Mouse (Mus musculus) embryonic facial prominence, embryonic 14.5 days (tissue): Measurements from ENCODE around the gene Arhgap27. TPM values are rescaled to one million over a fixed set of nuclear protein-coding genes. Genes with fewer than 3 reads are reported as not detected.

ENCODE experiments used
- ATAC-seq: fragments of 200-750 bp; cut with Nextera tagmentation; 2 replicates; pipeline ENCODE4 v1.8.0; 2017; ENCODE audit warnings: low read depth, moderate number of reproducible peaks, moderate TSS enrichment
- DNase-seq: peaks from one replicate; pipeline ENCODE4 v3.0.0-alpha.2; 2015; ENCODE audit warnings: low spot score
- H3K27ac ChIP-seq: fragments of 300-500 bp; sonication (generic); replicated peaks from 2 replicates; pipeline ENCODE4 v1.5.1; 2014; ENCODE audit warnings: low read depth, mild to moderate bottlenecking, low read length, moderate library complexity
- H3K27me3 ChIP-seq: fragments of 300-500 bp; sonication (generic); replicated peaks from 2 replicates; pipeline ENCODE4 v1.6.1; 2014; ENCODE audit warnings: low read length; ENCODE audit not compliant: control insufficient read depth, insufficient read depth
- H3K36me3 ChIP-seq: fragments of 300-500 bp; sonication (generic); 2 replicates; pipeline ENCODE4 v1.6.1; 2014; ENCODE audit warnings: low read length, mixed read lengths; ENCODE audit not compliant: control insufficient read depth, insufficient read depth
- H3K4me1 ChIP-seq: fragments of 300-500 bp; sonication (generic); 2 replicates; pipeline ENCODE4 v1.6.1; 2014; ENCODE audit warnings: antibody characterized with exemption, low read length; ENCODE audit not compliant: control insufficient read depth, insufficient read depth
- H3K4me2 ChIP-seq: fragments of 300-500 bp; sonication (generic); 2 replicates; pipeline ENCODE4 v1.6.1; 2014; ENCODE audit warnings: low read depth, mild to moderate bottlenecking, low read length, moderate library complexity, mixed read lengths
- H3K4me3 ChIP-seq: fragments of 300-500 bp; sonication (generic); 2 replicates; pipeline ENCODE4 v1.5.1; 2014; ENCODE audit warnings: low read depth, mild to moderate bottlenecking, low read length
- H3K9ac ChIP-seq: fragments of 300-500 bp; sonication (generic); 2 replicates; pipeline ENCODE4 v1.6.1; 2014; ENCODE audit warnings: low read depth, mild to moderate bottlenecking, low read length, moderate library complexity, mixed read lengths
- H3K9me3 ChIP-seq: fragments of 300-500 bp; sonication (generic); 2 replicates; pipeline ENCODE4 v1.6.1; 2016; ENCODE audit warnings: low read length; ENCODE audit not compliant: control insufficient read depth
- WGBS: fragments of 180-500 bp; shearing (Covaris S2); extraction: QIAGEN DNeasy Blood & Tissue Kit; methylation state at CpG from one replicate; pipeline ENCODE4 v1.1.7; 2014; 5-methylcytosine and 5-hydroxymethylcytosine counted together
- polyA plus RNA-seq: library from polyadenylated mRNA; unstranded; fragments of >200 nt; fragmentation: Nextera tagmentation; extraction: Ambion mirVana; gene quantifications from 2 replicates; pipeline ENCODE4 v1.2.1, GENCODE M21; 2014

Gene Arhgap27
- polyA plus RNA-seq, 1 experiment from 2014 or later: 8.6 TPM

GRCm38 (mm10) chr11:103315379-103315778, 48.1 kb downstream of the Arhgap27 start:
- DNase-seq (no peak), ATAC-seq (no peak)
- 74% methylated on average over 5 of the region's 5 CpGs for WGBS
- Histone ChIP-seq H3K27me3 (no peaks in the 10 kb centered on the region), H3K27ac (no peak overlapping the region), H3K4me3 (no peak overlapping the region), H3K4me2 (no peak overlapping the region), H3K36me3 (no peaks in the 10 kb centered on the region), H3K4me1 (peaks cover 12% of the 10 kb centered on the region), H3K9ac (no peak overlapping the region), H3K9me3 (no peaks in the 10 kb centered on the region)

- Histone ChIP-seq H3K27me3 (no peaks in the 10 kb centered on the region), H3K9ac (no peak overlapping the region), H3K9me3 (no peaks in the 10 kb centered on the region), H3K27ac (no peak overlapping the region), H3K4me1 (peaks cover 12% of the 10 kb centered on the region), H3K4me3 (no peak overlapping the region), H3K36me3 (no peaks in the 10 kb centered on the region), H3K4me2 (no peak overlapping the region)
- WGBS: 77% methylated on average over 10 of the region's 10 CpGs
- DNase-seq (no peak), ATAC-seq (no peak)
Observed at GRCm38 (mm10) chr11:103314736-103315374, 48.6 kb downstream of the Arhgap27 start.

- no peaks in the 10 kb centered on the region for H3K27me3 ChIP-seq
- H3K36me3 ChIP-seq: no peaks in the 10 kb centered on the region
- no peak overlapping the region for H3K4me2 ChIP-seq
- H3K9ac ChIP-seq: no peak overlapping the region
- H3K9me3 ChIP-seq: no peaks in the 10 kb centered on the region
- ATAC-seq (no peak), DNase-seq (no peak)
- no peak overlapping the region for H3K27ac ChIP-seq
- WGBS: 81% methylated on average over 6 of the region's 6 CpGs
- no peak overlapping the region for H3K4me3 ChIP-seq
- peaks cover 12% of the 10 kb centered on the region for H3K4me1 ChIP-seq
Observed at GRCm38 (mm10) chr11:103313542-103313941, 50.0 kb downstream of the Arhgap27 start.

- Histone ChIP-seq H3K9ac (no peak overlapping the region), H3K4me3 (peak overlapping the region; percentile 39; the same call in 1 of the 2 replicates), H3K36me3 (no peaks in the 10 kb centered on the region), H3K4me2 (peak overlapping the region; percentile 80), H3K4me1 (peaks cover 12% of the 10 kb centered on the region), H3K27ac (peak overlapping the region; percentile 89), H3K9me3 (no peaks in the 10 kb centered on the region), H3K27me3 (no peaks in the 10 kb centered on the region)
- ATAC-seq (no peak), DNase-seq (no peak)
- WGBS: 39% methylated on average over 8 of the region's 8 CpGs
Observed at GRCm38 (mm10) chr11:103312655-103313255, 50.7 kb downstream of the Arhgap27 start.

GRCm38 (mm10) chr11:103311960-103312611, 51.4 kb downstream of the Arhgap27 start:
- ATAC-seq: peak; percentile 83
- H3K27me3 ChIP-seq: no peaks in the 10 kb centered on the region
- WGBS: under 1% methylated on average over 19 of the region's 30 CpGs
- H3K9ac ChIP-seq: peak overlapping the region; percentile 65
- H3K4me3 ChIP-seq: peak overlapping the region; percentile 39
- DNase-seq: peak; percentile 73
- peak overlapping the region; percentile 80 for H3K4me2 ChIP-seq
- H3K27ac ChIP-seq: peak overlapping the region; percentile 89
- H3K36me3 ChIP-seq: no peaks in the 10 kb centered on the region
- peaks cover 12% of the 10 kb centered on the region for H3K4me1 ChIP-seq
- no peaks in the 10 kb centered on the region for H3K9me3 ChIP-seq

- Histone ChIP-seq H3K27ac (no peak overlapping the region), H3K36me3 (no peaks in the 10 kb centered on the region), H3K4me1 (peaks cover 15% of the 10 kb centered on the region), H3K9ac (no peak overlapping the region), H3K4me2 (no peak overlapping the region), H3K4me3 (no peak overlapping the region), H3K9me3 (no peaks in the 10 kb centered on the region), H3K27me3 (no peaks in the 10 kb centered on the region)
- WGBS: 75% methylated on average over 10 of the region's 10 CpGs
- ATAC-seq (no peak), DNase-seq (no peak)
Observed at GRCm38 (mm10) chr11:103309956-103310574, 53.4 kb downstream of the Arhgap27 start.

- H3K27ac ChIP-seq: no peak overlapping the region
- ATAC-seq: no peak
- H3K4me3 ChIP-seq: no peak overlapping the region
- no peaks in the 10 kb centered on the region for H3K27me3 ChIP-seq
- no peaks in the 10 kb centered on the region for H3K36me3 ChIP-seq
- peaks cover 13% of the 10 kb centered on the region for H3K4me1 ChIP-seq
- no peaks in the 10 kb centered on the region for H3K9me3 ChIP-seq
- 64% methylated on average over 8 of the region's 8 CpGs for WGBS
- no peak overlapping the region for H3K9ac ChIP-seq
- H3K4me2 ChIP-seq: no peak overlapping the region
- DNase-seq: no peak
Observed at GRCm38 (mm10) chr11:103307910-103308309, 55.6 kb downstream of the Arhgap27 start.

- 77% methylated on average over 9 of the region's 9 CpGs for WGBS
- DNase-seq (no peak), ATAC-seq (no peak)
- H3K27ac ChIP-seq: no peak overlapping the region
- H3K4me3 ChIP-seq: no peak overlapping the region
- no peaks in the 10 kb centered on the region for H3K9me3 ChIP-seq
- H3K27me3 ChIP-seq: no peaks in the 10 kb centered on the region
- H3K9ac ChIP-seq: no peak overlapping the region
- peaks cover 3% of the 10 kb centered on the region; the same call in 1 of the 2 replicates for H3K4me1 ChIP-seq
- no peak overlapping the region for H3K4me2 ChIP-seq
- H3K36me3 ChIP-seq: no peaks in the 10 kb centered on the region
Observed at GRCm38 (mm10) chr11:103304525-103304924, 59.0 kb downstream of the Arhgap27 start.
